Mouse (Mus musculus): Measurements from ENCODE around the gene Nup160.

Nup160 gene

GRCm38 (mm10) chr2:90677007-90677406 lies at the start of gene Nup160:
TSS of gene Nup160 (plus strand) at chr2:90677215.
- DNase-seq = peak in 1 of 2 experiments; percentile 41

GRCm38 (mm10) chr2:90628261-90628660 lies 48.8 kb upstream of the Nup160 start:
- DNase-seq = no peak

- DNase-seq = no peak
These were observed 47.5 kb upstream of the Nup160 start for GRCm38 (mm10) chr2:90629552-90629951.

- no peak for DNase-seq
These were observed 44.9 kb upstream of the Nup160 start for GRCm38 (mm10) chr2:90631938-90632733.

GRCm38 (mm10) chr2:90634671-90635070 lies 42.3 kb upstream of the Nup160 start:
- DNase-seq = no peak

- peak in 1 of 2 experiments; percentile 23 for DNase-seq
These were observed 41.8 kb upstream of the Nup160 start for GRCm38 (mm10) chr2:90635085-90635723.

GRCm38 (mm10) chr2:90636853-90637252 lies 40.2 kb upstream of the Nup160 start:
- DNase-seq = no peak

GRCm38 (mm10) chr2:90638986-90639746 lies 37.8 kb upstream of the Nup160 start:
- DNase-seq = no peak

GRCm38 (mm10) chr2:90639747-90640699 lies 37.0 kb upstream of the Nup160 start:
- DNase-seq = no peak

- no peak for DNase-seq
These were observed 35.9 kb upstream of the Nup160 start for GRCm38 (mm10) chr2:90641007-90641709.

- no peak for DNase-seq
These were observed 35.3 kb upstream of the Nup160 start for GRCm38 (mm10) chr2:90641710-90642039.

GRCm38 (mm10) chr2:90647084-90647483 lies 29.9 kb upstream of the Nup160 start:
- no peak for DNase-seq

- no peak for DNase-seq
These were observed 27.6 kb upstream of the Nup160 start for GRCm38 (mm10) chr2:90649405-90649804.

GRCm38 (mm10) chr2:90649965-90650364 lies 27.1 kb upstream of the Nup160 start:
- peak; percentile 57 to 65 for DNase-seq

- no peak for DNase-seq
These were observed 24.9 kb upstream of the Nup160 start for GRCm38 (mm10) chr2:90652101-90652500.

- no peak for DNase-seq
These were observed 24.0 kb upstream of the Nup160 start for GRCm38 (mm10) chr2:90652993-90653392.

GRCm38 (mm10) chr2:90655449-90655848 lies 21.6 kb upstream of the Nup160 start:
- no peak for DNase-seq

GRCm38 (mm10) chr2:90658613-90659012 lies 18.4 kb upstream of the Nup160 start:
- DNase-seq = no peak

GRCm38 (mm10) chr2:90659016-90659415 lies 18.0 kb upstream of the Nup160 start:
- no peak for DNase-seq

- no peak for DNase-seq
These were observed 17.4 kb upstream of the Nup160 start for GRCm38 (mm10) chr2:90659639-90660038.

- no peak for DNase-seq
These were observed 16.1 kb upstream of the Nup160 start for GRCm38 (mm10) chr2:90660947-90661346.

GRCm38 (mm10) chr2:90661426-90661825 lies 15.6 kb upstream of the Nup160 start:
- DNase-seq = no peak

All from spleen, adult 18-20 months (tissue).